Mouse (Mus musculus) limb, embryonic 13.5 days (tissue): ENCODE measurements around the gene Dmbx1. TPM values are rescaled to one million over a fixed set of nuclear protein-coding genes. Genes with fewer than 3 reads are reported as not detected.

Experiments
- ATAC-seq: fragments of 200-750 bp; cut with Nextera tagmentation; 2 replicates; pipeline ENCODE4 v1.8.0; 2017; ENCODE audit warnings: low read depth, moderate number of reproducible peaks, moderate TSS enrichment; ENCODE audit not compliant: low FRiP score
- H3K27ac ChIP-seq: fragments of 300-500 bp; sonication (generic); 2 replicates; pipeline ENCODE4 v1.5.1; 2015; ENCODE audit warnings: inconsistent platforms, mild to moderate bottlenecking, moderate library complexity
- H3K27me3 ChIP-seq: fragments of 300-500 bp; sonication (generic); 2 replicates; pipeline ENCODE4 v1.6.1; 2015; ENCODE audit warnings: mild to moderate bottlenecking, inconsistent platforms
- H3K36me3 ChIP-seq: fragments of 300-500 bp; sonication (generic); 2 replicates; pipeline ENCODE4 v1.6.1; 2015; ENCODE audit warnings: inconsistent platforms, mild to moderate bottlenecking, moderate library complexity
- H3K4me1 ChIP-seq: fragments of 300-500 bp; sonication (generic); 2 replicates; pipeline ENCODE4 v1.6.1; 2015; ENCODE audit warnings: inconsistent platforms
- H3K4me2 ChIP-seq: fragments of 300-500 bp; sonication (generic); replicated peaks from 2 replicates; pipeline ENCODE4 v1.6.1; 2015; ENCODE audit warnings: inconsistent platforms, mild to moderate bottlenecking, moderate library complexity
- H3K4me3 ChIP-seq: fragments of 300-500 bp; sonication (generic); 2 replicates; pipeline ENCODE4 v1.5.1; 2015; ENCODE audit warnings: moderate library complexity, mild to moderate bottlenecking, inconsistent platforms
- H3K9ac ChIP-seq: fragments of 300-500 bp; sonication (generic); 2 replicates; pipeline ENCODE4 v1.6.1; 2015; ENCODE audit warnings: mild to moderate bottlenecking, inconsistent platforms
- H3K9me3 ChIP-seq: fragments of 300-500 bp; sonication (generic); 2 replicates; pipeline ENCODE4 v1.6.1; 2016; ENCODE audit warnings: inconsistent platforms
- WGBS: fragments of 180-500 bp; shearing (Covaris S2); methylation state at CpG from one replicate; pipeline ENCODE4 v1.1.7; 2015; 5-methylcytosine and 5-hydroxymethylcytosine counted together
- polyA plus RNA-seq: library from polyadenylated mRNA; unstranded; fragments of >200 nt; fragmentation: Nextera tagmentation; extraction: Ambion mirVana; gene quantifications from 2 replicates; pipeline ENCODE4 v1.2.1, GENCODE M21; 2015

Gene Dmbx1
- polyA plus RNA-seq, 1 experiment from 2014 or later = not detected

DNA sequence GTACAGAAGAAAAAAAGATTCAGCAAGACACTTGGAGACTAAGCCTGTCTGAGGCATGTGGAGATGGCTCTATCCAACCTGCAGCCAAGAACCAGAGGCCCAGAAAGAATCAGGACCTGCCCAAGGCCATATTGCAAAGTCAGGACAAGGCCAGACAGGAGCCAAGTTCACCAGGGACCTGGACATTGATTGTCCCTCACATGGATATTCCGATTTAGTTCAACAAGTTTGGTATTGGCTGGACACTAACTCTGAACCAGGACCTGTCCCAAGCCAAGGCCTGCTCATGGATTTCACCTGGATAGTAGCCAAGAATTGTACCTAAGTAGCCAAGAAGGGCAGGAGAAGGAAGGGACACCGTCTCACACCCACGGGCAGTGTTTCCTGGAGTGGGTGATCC, 32.9 kb downstream of the Dmbx1 start:
- H3K9me3 ChIP-seq = no peaks in the 10 kb centered on the region; the same call in 1 of the 2 replicates
- H3K9ac ChIP-seq = no peak overlapping the region
- H3K27me3 ChIP-seq = peaks cover 62% of the 10 kb centered on the region
- ATAC-seq = no peak
- H3K4me3 ChIP-seq = no peak overlapping the region
- no peaks in the 10 kb centered on the region for H3K36me3 ChIP-seq
- peaks cover 26% of the 10 kb centered on the region for H3K4me1 ChIP-seq
- 79% methylated on average over 3 of the region's 3 CpGs for WGBS
- no peak overlapping the region for H3K4me2 ChIP-seq
- no peak overlapping the region for H3K27ac ChIP-seq

DNA sequence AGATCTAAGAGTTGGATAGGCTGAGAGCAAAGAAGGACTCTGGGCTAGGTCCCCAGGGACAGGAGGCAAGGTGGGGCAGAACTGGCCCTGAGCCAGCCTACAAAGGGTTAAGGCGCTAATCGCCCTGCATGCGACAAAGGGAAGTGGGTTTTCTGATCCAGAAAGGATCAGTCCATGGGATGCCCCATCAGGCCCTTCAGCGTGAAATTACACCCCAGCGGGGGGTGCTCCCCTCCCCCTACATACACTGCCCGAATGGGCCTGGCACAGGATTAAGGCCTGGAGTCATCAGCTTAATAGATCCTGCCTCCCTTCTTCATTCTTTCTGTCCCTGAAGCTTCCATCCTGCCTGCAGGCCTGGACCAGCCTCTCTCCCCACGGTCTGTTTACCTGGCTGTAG, 34.0 kb downstream of the Dmbx1 start:
- no peaks in the 10 kb centered on the region; the same call in 1 of the 2 replicates for H3K9me3 ChIP-seq
- ATAC-seq = no peak
- no peak overlapping the region for H3K9ac ChIP-seq
- peaks cover 22% of the 10 kb centered on the region for H3K4me1 ChIP-seq
- H3K36me3 ChIP-seq = no peaks in the 10 kb centered on the region
- no peak overlapping the region for H3K4me3 ChIP-seq
- H3K4me2 ChIP-seq = no peak overlapping the region
- H3K27me3 ChIP-seq = peaks cover 70% of the 10 kb centered on the region
- H3K27ac ChIP-seq = no peak overlapping the region
- 3% methylated on average over 7 of the region's 7 CpGs for WGBS

DNA sequence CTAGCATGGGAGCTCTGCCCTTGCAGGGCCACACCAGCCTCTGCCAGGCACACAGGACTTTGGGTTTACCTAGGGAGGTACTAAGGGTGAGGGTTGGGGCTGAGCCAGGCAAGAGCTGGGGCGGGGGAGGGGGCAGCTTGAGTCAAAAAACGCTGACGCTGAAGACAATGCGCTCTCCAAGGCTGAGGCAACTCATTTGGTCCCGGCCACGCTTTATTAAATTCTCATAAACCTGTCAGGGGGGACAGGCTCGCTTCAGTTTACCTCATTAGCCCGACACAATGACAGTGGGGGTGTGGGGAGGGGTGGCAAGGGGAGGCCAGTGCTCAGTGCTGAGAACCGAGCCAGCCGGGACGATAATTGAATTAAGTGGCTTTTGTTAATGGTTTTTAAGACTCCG, 35.4 kb downstream of the Dmbx1 start:
- H3K27me3 ChIP-seq = peaks cover 83% of the 10 kb centered on the region
- H3K4me2 ChIP-seq = no peak overlapping the region
- WGBS = 5% methylated on average over 12 of the region's 12 CpGs
- no peak; the same call in 1 of the 2 replicates for ATAC-seq
- H3K27ac ChIP-seq = no peak overlapping the region
- H3K9ac ChIP-seq = no peak overlapping the region
- H3K4me1 ChIP-seq = peaks cover 22% of the 10 kb centered on the region
- no peak overlapping the region for H3K4me3 ChIP-seq
- H3K9me3 ChIP-seq = no peaks in the 10 kb centered on the region; the same call in 1 of the 2 replicates
- no peaks in the 10 kb centered on the region for H3K36me3 ChIP-seq

DNA sequence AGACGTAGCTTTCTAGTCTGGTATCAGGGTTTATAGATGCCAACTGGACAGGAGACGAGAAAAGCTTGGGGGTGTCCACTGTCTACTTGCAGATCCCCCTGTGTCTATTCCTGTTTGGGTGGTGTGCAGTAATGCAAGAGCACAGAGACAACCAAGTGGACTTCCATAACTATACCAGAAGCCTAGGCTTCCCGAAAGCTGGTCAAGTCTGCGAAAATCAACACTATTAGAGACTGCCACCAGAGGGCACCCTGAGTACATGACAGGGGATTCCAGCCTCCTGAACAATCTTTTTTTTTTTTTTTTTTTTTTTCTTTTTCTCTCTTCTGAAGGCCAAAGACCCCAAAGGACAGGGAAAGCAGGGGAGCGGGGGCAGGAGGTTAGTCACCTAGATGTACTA, 36.9 kb downstream of the Dmbx1 start:
- H3K4me3 ChIP-seq = no peak overlapping the region
- H3K9ac ChIP-seq = no peak overlapping the region
- H3K27ac ChIP-seq = no peak overlapping the region
- 17% methylated on average over 5 of the region's 5 CpGs for WGBS
- H3K4me1 ChIP-seq = peaks cover 17% of the 10 kb centered on the region
- no peaks in the 10 kb centered on the region for H3K36me3 ChIP-seq
- peaks cover 93% of the 10 kb centered on the region for H3K27me3 ChIP-seq
- H3K9me3 ChIP-seq = no peaks in the 10 kb centered on the region
- peak; percentile 21; the same call in 1 of the 2 replicates for ATAC-seq
- H3K4me2 ChIP-seq = no peak overlapping the region

- Histone ChIP-seq H3K27me3 (peaks cover 86% of the 10 kb centered on the region), H3K4me2 (peak overlapping the region; percentile 87), H3K4me1 (peaks cover 11% of the 10 kb centered on the region), H3K27ac (no peak overlapping the region), H3K9me3 (no peaks in the 10 kb centered on the region), H3K4me3 (peak overlapping the region; percentile 47), H3K36me3 (no peaks in the 10 kb centered on the region), H3K9ac (peak overlapping the region; percentile 63)
- peak; percentile 25; the same call in 1 of the 2 replicates for ATAC-seq
- under 1% methylated on average over 56 of the region's 56 CpGs for WGBS
Measured at GRCm38 (mm10) chr4:115897901-115898631, 41.7 kb downstream of the Dmbx1 start.

GRCm38 (mm10) chr4:115894281-115894680, 45.4 kb downstream of the Dmbx1 start:
- Histone ChIP-seq H3K36me3 (no peaks in the 10 kb centered on the region), H3K4me3 (no peak overlapping the region), H3K4me2 (no peak overlapping the region), H3K27ac (no peak overlapping the region), H3K9me3 (no peaks in the 10 kb centered on the region), H3K27me3 (peaks cover 86% of the 10 kb centered on the region), H3K4me1 (peaks cover 22% of the 10 kb centered on the region), H3K9ac (no peak overlapping the region)
- no peak for ATAC-seq
- WGBS = 34% methylated on average over 3 of the region's 3 CpGs

DNA sequence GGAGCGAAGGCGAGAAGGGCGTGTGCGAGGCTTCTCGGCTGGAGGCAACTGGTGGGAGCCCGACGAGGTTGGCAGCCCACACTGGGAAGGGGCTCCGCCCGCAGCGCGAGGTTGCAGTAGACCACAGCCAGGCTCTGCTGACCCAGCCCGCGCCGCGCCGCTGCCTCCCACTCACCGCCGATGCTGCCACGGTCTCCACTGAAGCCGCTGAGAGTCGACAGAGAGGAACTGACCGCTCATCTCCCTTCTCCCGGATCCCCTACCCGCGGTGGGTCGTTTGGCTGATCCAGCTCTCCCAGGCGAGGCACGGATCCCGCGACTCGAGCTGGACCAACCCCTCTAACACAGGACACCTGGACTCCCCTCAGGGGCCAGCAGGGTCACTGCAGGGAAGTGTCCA, 49.2 kb downstream of the Dmbx1 start, which contains the start of gene 6430628N08Rik:
TSS of gene 6430628N08Rik (plus strand) at position 113 of the 400 bp plus-strand sequence.
- Histone ChIP-seq H3K27ac (no peak within 1 kb of the TSS), H3K9me3 (no peaks in the 10 kb centered on the region), H3K4me3 (peak within 1 kb of the TSS; percentile 35), H3K4me2 (peak within 1 kb of the TSS; percentile 64), H3K4me1 (peaks cover 10% of the 10 kb centered on the region), H3K9ac (peak within 1 kb of the TSS; percentile 53), H3K27me3 (peaks cover 61% of the 10 kb centered on the region), H3K36me3 (no peaks in the 10 kb centered on the region)
- WGBS = under 1% methylated on average over 31 of the region's 31 CpGs
- ATAC-seq = 0 out of 2 replicates have a peak, but pooled peaks have one; percentile 20

DNA sequence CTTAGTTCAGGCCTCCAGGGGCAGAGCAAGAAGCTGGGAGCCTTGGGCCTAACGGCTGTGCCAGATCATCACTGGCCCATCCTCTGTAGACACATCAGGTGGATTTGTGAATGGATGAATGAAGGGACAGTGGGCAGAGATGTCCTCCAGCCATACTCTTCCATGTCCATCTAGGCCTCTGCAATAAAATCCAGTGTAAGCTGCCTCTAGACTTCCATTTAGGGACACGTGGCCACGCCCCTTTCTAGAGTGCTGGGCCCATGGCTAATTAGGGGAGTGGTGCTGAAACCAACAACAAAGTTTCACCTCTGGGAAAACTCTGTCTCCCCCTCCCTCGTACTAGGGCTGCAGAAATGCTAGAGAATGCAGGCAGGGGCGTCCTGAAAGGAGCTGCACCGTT, 49.7 kb downstream of the Dmbx1 start:
- Histone ChIP-seq H3K4me1 (peaks cover 10% of the 10 kb centered on the region), H3K27ac (no peak overlapping the region), H3K4me2 (peak overlapping the region; percentile 64), H3K9me3 (no peaks in the 10 kb centered on the region), H3K27me3 (peaks cover 57% of the 10 kb centered on the region), H3K9ac (peak overlapping the region; percentile 53; the same call in 1 of the 2 replicates), H3K4me3 (peak overlapping the region; percentile 35), H3K36me3 (no peaks in the 10 kb centered on the region)
- ATAC-seq = no peak
- 7% methylated on average over 6 of the region's 6 CpGs for WGBS

- Histone ChIP-seq H3K4me1 (peaks cover 10% of the 10 kb centered on the region), H3K4me3 (no peak overlapping the region), H3K4me2 (no peak overlapping the region), H3K9ac (no peak overlapping the region), H3K36me3 (no peaks in the 10 kb centered on the region), H3K27me3 (peaks cover 39% of the 10 kb centered on the region), H3K9me3 (no peaks in the 10 kb centered on the region), H3K27ac (no peak overlapping the region)
- WGBS = 94% methylated on average over 1 of the region's 1 CpGs
- ATAC-seq = no peak
Measured at GRCm38 (mm10) chr4:115886875-115887274, 52.9 kb downstream of the Dmbx1 start.

GRCm38 (mm10) chr4:115885846-115886245, 53.9 kb downstream of the Dmbx1 start:
- 70% methylated on average over 3 of the region's 3 CpGs for WGBS
- no peak overlapping the region for H3K4me2 ChIP-seq

GRCm38 (mm10) chr4:115884022-115884421, 55.7 kb downstream of the Dmbx1 start, which contains the start of gene Kncn:
Gene Kncn (plus strand): TSS chr4:115884400.
- Histone ChIP-seq H3K9me3 (no peaks in the 10 kb centered on the region), H3K36me3 (no peaks in the 10 kb centered on the region), H3K4me1 (no peaks in the 10 kb centered on the region), H3K27me3 (peaks cover 17% of the 10 kb centered on the region), H3K27ac (no peak within 1 kb of the TSS), H3K9ac (no peak within 1 kb of the TSS), H3K4me2 (no peak within 1 kb of the TSS), H3K4me3 (no peak within 1 kb of the TSS)
- WGBS = 61% methylated on average over 6 of the region's 6 CpGs
- ATAC-seq = no peak

More at GRCm38 (mm10) chr4:115885846-115886245, 53.9 kb downstream of the Dmbx1 start:
- H3K4me3 ChIP-seq = no peak overlapping the region
- H3K9ac ChIP-seq = no peak overlapping the region
- H3K9me3 ChIP-seq = no peaks in the 10 kb centered on the region
- H3K36me3 ChIP-seq = no peaks in the 10 kb centered on the region
- no peak for ATAC-seq
- peaks cover 10% of the 10 kb centered on the region for H3K4me1 ChIP-seq
- H3K27ac ChIP-seq = no peak overlapping the region
- H3K27me3 ChIP-seq = peaks cover 28% of the 10 kb centered on the region

- H3K9me3 ChIP-seq = no peaks in the 10 kb centered on the region
- no peak for ATAC-seq
- peaks cover 24% of the 10 kb centered on the region; the same call in 1 of the 2 replicates for H3K27me3 ChIP-seq
- no peaks in the 10 kb centered on the region for H3K36me3 ChIP-seq
- H3K4me2 ChIP-seq = no peak overlapping the region
- H3K9ac ChIP-seq = no peak overlapping the region
- no peak overlapping the region for H3K27ac ChIP-seq
- no peak overlapping the region for H3K4me3 ChIP-seq
- H3K4me1 ChIP-seq = peaks cover 10% of the 10 kb centered on the region
- WGBS = 54% methylated on average over 4 of the region's 4 CpGs
Measured at GRCm38 (mm10) chr4:115882195-115882594, 57.5 kb downstream of the Dmbx1 start.
